Mouse (Mus musculus): ENCODE data around the gene Hmgb4.

The Hmgb4 gene

GRCm38 (mm10) chr4:128260907-128261560 lies at the start of gene Hmgb4:
Gene Hmgb4, minus strand, starts transcription at chr4:128260957.
- DNase-seq, result no peak

GRCm38 (mm10) chr4:128306011-128306410 lies 45.3 kb upstream of the Hmgb4 start:
- peak; percentile 25 for DNase-seq

- DNase-seq, result peak; percentile 9
Observed at GRCm38 (mm10) chr4:128304049-128304448, 43.3 kb upstream of the Hmgb4 start.

DNA sequence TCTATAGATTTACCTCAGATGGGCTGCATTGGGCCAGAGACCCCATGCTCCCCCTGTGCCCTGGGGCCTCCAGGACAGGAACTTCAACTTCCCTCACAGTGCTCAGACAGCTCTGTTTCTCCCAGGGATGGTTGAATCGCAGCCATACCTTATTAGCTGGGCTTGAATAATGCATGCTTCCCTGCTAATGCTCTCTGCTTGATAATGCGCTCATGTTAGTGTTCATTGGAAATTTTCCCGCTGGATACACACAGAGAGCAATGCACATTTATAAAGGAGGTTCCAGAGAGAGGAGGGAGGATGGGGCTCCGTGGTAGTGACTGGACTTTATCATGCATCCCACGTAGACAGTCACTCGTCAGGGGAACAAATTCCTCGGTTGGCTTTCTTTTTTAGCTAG lies 27.3 kb upstream of the Hmgb4 start:
- no peak for DNase-seq

DNA sequence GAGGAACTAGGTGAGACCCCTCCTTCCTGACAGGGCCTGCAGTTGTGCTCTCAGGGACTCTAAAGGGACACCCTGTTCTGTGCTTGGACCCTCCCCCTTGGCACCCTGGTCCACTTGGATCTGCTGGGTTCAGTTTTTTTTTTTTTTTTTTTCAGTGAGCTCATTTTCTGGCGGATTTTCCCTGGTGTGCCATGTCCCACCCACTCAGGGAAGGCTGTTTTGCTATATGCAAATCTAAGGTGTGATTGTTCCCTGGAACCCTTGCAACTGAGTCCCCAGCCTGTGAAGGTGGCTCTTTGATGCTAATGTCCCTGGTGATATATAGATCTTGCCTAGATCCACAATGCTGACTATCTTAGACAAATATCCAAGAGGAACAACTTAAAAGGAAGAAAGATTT lies 24.3 kb upstream of the Hmgb4 start:
- DNase-seq, result no peak

DNA sequence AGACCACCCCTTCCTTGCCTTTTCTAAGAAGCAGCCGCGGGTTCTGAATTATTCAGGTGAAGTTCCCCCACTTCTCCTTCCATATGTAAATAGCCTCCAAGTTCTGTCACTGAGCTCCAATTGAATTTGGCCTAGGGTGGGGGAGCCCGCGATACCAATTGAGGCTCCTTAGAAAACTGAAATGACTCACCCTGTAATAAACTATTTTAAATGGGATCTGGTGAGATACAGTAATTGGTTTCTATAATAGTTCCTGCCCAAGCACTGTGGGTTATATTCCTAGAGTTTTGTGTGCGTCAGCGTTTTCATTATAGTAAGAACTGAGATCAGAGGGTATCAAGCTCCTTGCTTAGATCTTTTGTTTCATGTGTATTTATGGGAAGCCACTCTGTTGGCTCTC lies 14.8 kb upstream of the Hmgb4 start:
- DNase-seq, result no peak

DNA sequence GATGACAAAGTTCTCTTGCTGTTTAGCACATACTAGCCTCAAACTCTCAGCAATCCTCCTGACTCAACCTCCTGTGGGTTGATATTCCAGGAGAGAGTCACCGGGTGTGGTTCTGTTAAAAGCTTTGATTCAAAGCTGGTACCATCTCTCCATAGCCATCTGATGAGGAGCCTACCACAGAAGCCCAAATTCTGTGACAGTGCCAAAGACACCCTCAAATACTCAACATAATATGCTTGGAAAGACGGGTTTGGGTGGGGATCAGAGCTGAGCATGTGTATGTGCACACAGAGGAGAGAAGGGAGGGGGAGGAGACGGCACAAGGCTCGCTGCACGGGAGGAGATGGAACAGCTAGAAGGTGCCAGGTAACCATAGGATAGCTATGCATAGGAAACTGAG lies 14.4 kb upstream of the Hmgb4 start:
- no peak for DNase-seq

DNA sequence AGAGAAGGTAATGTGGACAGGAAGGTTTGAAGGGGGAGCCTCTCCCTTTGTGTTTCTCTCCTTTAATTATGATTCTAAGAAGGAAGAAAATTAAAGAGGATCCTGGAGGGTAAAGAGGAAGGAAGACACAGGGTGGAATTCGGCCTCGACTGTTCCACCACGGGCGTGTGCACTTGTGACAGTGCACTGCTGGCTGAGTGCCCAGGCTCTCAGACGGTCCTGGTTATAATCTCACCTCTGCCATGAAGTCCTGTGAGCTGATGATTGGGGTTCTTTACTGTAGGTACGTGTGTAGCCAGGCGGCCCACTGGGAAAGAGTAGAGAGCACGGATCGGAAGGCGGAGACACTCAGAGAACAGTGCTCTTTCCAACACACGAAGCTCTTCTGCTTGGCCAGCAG lies 12.4 kb upstream of the Hmgb4 start:
- DNase-seq, result no peak

GRCm38 (mm10) chr4:128272501-128272900 lies 11.7 kb upstream of the Hmgb4 start:
- peak; percentile 6 for DNase-seq

GRCm38 (mm10) chr4:128270931-128271330 lies 10.2 kb upstream of the Hmgb4 start:
- DNase-seq, result no peak

- no peak for DNase-seq
Observed at GRCm38 (mm10) chr4:128270177-128270576, 9.4 kb upstream of the Hmgb4 start.

- no peak for DNase-seq
Observed at GRCm38 (mm10) chr4:128269261-128269875, 8.6 kb upstream of the Hmgb4 start.

DNA sequence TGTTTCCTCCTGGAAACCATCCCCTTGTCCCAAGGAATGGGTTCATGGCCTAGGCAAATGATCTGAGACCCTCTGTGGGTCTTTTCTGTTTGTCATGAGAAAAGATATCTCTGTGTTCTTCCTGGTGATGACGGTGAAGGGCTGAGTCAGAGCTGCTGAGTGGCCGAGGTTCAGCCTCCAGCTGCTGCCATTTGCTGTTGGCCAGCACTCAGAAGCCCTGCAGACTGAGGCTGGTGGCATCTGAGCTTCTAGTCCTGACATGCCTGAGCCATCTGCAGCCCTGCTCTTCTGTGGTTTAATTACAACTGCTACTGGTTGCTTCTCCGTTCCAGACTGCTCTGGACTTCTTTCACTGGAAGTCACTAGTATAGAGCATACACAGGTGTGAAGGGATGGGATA lies 4.6 kb upstream of the Hmgb4 start:
- no peak for DNase-seq

DNA sequence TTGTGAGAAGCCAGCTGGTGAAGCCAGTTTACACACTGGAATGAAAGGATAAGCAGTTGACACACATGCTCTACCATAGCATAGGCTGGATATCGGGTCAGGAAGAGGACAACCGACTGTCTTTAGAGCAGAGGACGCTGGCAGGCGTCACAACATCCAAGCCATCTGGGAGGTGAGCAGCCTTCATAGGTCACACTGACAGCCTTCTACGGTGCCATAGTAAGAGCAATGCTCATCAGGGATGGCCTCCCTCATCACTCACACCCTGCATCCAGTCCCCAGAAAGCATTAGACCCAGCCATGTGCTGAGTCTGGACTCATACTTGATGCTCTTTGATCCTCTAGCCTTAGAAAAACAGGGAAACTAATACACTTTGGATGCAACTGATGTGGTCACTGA lies 3.7 kb upstream of the Hmgb4 start:
- DNase-seq, result no peak

- no peak for DNase-seq
Observed at GRCm38 (mm10) chr4:128259211-128259610, 1.5 kb downstream of the Hmgb4 start.

- DNase-seq, result no peak
Observed at GRCm38 (mm10) chr4:128248676-128249075, 12.1 kb downstream of the Hmgb4 start.

- DNase-seq, result no peak
Observed at GRCm38 (mm10) chr4:128245201-128245600, 15.6 kb downstream of the Hmgb4 start.

GRCm38 (mm10) chr4:128241854-128242356 lies 18.9 kb downstream of the Hmgb4 start:
- DNase-seq, result no peak

DNA sequence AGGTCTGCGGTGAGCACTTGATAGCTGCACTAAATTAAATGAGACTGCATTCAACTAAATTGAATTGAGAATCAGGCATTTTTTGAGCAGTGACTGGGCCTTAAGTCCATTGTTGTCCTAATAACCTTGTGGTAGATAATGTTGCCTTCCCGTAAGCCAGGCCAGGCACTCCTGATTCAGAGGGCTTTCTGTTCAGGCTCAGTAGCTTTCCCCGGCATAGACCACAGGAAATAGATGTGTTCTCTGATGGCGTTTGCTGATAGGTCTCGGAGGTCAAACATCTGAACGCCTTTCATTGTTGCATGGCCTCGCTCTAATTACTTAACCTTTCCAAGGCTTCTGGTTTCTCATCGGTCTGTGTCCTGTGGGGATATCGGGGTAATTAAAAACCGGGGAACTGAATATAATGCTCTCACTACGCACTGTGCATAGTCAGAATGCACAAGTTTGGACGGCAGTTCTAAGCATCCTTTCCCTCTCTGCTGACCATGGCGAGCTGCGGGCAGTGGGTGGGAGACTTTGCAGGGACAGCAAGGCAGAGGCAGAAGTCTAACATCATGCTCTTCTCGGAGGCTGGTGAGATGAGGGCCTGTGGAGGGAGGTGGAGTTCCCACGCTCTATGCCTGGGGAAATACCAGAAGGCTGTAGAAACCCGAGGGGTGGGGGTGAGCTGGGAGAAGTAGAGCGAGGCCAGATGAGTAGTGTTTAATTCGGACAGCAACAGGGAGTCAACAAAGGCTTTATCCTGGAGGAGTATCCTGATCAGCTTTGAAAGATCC lies 19.5 kb downstream of the Hmgb4 start:
- no peak for DNase-seq

- no peak for DNase-seq
Observed at GRCm38 (mm10) chr4:128239113-128239512, 21.6 kb downstream of the Hmgb4 start.

GRCm38 (mm10) chr4:128233458-128233857 lies 27.3 kb downstream of the Hmgb4 start:
- DNase-seq, result no peak

DNA sequence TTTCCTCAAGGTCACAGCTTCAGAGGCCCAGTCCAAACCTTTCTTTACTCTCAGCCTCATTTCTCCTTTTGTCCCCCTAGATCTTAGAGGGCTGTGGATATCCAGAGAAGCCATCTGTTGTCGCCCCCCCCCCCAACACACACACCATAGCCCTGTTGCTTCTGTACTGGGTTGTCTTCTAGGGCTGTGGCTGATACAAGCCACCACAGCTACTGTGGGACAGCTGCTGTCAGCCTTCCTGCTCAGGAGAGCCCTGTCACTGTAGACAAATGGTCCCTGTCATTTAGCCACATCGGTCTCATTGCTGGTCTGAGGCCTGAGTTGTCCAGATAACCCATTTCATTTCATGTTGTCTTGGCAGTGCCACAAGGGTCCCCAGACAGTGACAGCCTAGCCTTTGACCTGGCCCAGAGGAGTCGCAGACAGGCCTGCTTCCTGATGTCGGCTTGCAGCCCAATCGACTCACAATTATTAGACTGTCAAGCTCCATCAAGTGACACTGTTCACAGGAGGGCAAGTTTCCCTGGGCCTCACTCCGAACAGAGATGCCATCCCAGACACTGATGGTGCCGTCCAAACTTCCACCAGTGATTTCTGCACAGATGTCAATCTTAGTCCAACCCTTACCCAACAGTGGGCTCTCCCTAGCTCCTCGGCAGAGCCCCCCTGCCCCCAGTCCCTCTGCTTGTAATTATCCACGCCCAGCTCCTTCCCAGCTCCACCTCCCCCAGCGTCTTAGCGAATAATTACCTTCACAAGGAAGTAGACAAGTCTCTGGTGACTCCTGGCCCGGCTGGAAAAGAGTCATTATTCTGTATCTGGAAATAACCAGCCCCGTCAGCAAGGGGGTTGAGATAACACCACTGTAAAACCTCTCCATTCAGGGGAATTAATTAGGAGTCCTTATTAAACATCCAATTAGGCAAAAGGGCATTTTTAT lies 33.1 kb downstream of the Hmgb4 start:
- no peak for DNase-seq

- DNase-seq, result no peak
Observed at GRCm38 (mm10) chr4:128224453-128224852, 36.3 kb downstream of the Hmgb4 start.

All from cerebellum, adult 11 months (tissue).